Mouse (Mus musculus): ENCODE measurements around the gene Zfp462.
"Not testable (repeated sequence)": the region's sequence is repeated elsewhere in the genome, so short reads cannot be mapped to it uniquely, and the experiment has no call there.

Gene Zfp462

GRCm38 (mm10) chr4:54944921-54945430, at the start of gene Zfp462:
Gene Zfp462 (plus strand): TSS chr4:54945048.
- DNase-seq (ENCODE audit: low read depth, low spot score): no peak

GRCm38 (mm10) chr4:54896017-54896416, 48.8 kb upstream of the Zfp462 start:
- DNase-seq (ENCODE audit: low read depth, low spot score): no peak

DNA sequence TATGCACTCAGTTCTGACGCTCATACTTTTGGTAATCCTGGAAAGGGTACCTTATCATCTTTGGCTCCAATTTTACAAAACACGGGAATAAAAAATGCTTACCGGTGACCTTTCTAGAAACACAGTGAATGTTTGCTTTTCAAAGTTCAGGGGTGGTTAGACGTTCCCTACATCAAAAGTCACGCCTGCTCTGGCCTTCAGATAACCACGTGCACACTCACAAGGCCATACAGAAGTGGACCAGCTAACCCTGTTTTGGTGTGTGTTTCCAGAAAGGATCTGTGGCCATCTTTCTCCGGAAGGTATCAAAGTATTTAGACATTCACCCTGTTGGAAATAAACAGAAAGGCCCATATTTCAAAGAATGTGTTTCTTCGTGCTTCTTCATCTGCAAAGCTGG, 40.2 kb upstream of the Zfp462 start:
- no peak for DNase-seq (ENCODE audit: low read depth, low spot score)

GRCm38 (mm10) chr4:54905399-54905953, 39.4 kb upstream of the Zfp462 start:
- DNase-seq (ENCODE audit: low read depth, low spot score): no peak

GRCm38 (mm10) chr4:54910300-54910699, 34.5 kb upstream of the Zfp462 start:
- no peak for DNase-seq (ENCODE audit: low read depth, low spot score)

- no peak for DNase-seq (ENCODE audit: low read depth, low spot score)
Observed at GRCm38 (mm10) chr4:54918276-54918675, 26.6 kb upstream of the Zfp462 start.

DNA sequence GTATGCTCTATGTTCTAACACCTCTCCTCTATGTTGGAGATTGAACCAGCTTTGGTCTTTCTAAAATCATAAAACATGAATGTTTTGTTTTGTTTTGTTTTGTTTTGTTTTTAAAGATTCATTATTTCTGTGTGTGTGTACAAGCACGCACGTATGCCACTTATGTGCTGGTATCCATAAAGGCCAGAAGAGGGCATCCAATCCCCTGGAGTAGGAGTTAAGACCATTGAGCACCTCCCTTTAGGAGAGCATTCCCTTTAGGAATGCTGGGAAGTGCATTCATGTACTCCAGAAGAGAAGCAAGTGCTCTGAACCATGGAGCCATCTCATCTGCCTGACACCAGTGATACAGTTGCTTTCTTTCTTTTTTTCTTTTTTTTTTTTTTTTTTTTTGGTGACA, 21.5 kb upstream of the Zfp462 start:
- no peak for DNase-seq (ENCODE audit: low read depth, low spot score)

- DNase-seq (ENCODE audit: low read depth, low spot score): no peak
Observed at GRCm38 (mm10) chr4:54924306-54924705, 20.5 kb upstream of the Zfp462 start.

- not testable (repeated sequence) for DNase-seq (ENCODE audit: low read depth, low spot score)
Observed at GRCm38 (mm10) chr4:54926456-54926855, 18.4 kb upstream of the Zfp462 start.

DNA sequence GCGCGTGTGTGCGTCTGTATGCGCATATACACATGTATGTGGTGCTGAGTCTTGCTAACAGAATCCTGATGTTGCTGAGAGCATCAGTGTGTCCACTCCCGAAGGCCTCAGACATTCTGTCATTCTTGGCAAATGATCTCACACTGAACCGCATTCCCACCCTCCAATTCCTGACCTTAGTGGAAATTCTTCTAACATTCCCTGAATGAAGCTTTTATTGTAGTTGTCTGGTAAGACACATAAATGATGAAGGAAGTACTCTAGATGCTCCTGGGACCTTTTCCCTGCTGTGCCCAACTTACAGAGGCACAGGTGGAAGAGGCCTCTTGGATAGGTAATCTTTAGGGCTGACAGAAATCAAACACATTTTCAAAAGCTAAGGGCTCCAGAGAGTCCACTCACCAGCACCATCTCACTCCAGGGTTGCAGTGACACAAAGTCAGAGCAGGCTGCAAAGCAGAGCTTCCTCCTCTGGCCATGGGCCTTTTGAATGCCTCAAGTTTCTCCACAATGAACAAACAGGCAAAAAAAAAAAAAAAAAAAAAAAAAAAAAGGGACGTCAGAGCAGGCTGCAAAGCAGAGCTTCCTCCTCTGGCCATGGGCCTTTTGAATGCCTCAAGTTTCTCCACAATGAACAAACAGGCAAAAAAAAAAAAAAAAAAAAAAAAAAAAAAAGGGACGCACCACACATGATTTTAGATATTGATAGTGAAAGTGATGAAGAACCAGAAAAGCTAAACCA, 17.4 kb upstream of the Zfp462 start:
- DNase-seq (ENCODE audit: low read depth, low spot score): not testable (repeated sequence)

DNA sequence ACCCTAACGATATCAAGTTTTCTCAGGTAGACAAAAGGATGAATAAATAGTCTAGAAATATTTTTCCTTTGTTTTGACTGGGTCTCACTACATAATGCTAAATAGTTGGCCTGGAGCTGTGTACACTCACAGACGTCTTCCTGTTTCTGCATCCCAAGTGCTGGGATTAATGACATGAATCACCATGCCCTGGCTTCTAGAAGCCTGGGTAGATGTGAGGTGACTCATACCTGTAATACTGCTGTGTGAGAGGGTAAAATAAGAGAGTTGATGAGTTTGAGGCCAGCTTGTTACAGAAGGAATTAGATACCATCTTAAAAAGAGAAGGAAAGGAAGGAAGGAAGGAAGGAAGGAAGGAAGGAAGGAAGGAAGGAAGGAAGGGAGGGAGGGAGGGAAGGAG, 15.2 kb upstream of the Zfp462 start:
- no peak for DNase-seq (ENCODE audit: low read depth, low spot score)

- no peak for DNase-seq (ENCODE audit: low read depth, low spot score)
Observed at GRCm38 (mm10) chr4:54932668-54933067, 12.2 kb upstream of the Zfp462 start.

- no peak for DNase-seq (ENCODE audit: low read depth, low spot score)
Observed at GRCm38 (mm10) chr4:54937161-54937560, 7.7 kb upstream of the Zfp462 start.

DNA sequence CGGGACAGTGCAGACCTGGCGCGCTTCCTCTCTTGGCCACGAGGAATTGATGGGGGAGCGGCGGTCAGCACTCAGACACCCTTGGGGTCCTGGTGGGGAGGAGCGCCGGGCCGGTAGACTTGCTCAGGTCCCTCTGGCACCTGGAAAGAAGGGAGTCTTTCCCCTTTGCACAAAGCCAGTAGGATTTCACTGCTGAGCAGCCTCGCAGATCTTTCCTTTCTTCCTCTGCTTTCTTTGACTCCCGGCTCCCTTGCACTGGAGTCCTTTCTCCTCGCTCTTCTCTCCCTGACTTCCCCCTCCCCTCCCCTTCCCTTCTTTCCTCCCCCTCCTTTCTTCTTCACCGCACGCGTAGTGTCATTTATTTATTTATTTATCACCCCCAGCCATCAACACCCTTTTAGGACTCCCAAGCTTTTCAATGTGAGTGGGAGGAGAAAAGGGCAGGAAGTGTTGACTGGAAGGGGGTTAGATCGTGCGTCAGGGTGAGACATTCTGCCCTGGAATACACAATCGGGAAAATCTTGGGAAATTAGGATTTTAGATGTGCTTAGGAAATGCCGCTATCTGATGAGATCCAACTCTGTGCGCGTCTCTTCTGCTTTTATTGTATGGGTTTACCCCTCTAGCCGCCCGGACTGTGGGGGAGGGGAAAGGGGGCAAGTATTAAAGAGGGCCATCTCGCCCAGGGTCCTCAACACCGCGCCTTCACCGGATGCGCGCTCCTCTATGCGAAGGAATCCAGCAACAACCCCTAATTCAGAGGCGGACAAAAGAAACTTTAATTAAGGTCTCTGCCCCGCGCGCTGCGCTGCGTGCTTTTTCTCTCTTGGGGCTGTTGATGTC, 976 bp downstream of the Zfp462 start:
- DNase-seq (ENCODE audit: low read depth, low spot score): peak; percentile 46

GRCm38 (mm10) chr4:54946662-54947055, 1.8 kb downstream of the Zfp462 start:
- no peak for DNase-seq (ENCODE audit: low read depth, low spot score)

- DNase-seq (ENCODE audit: low read depth, low spot score): no peak
Observed at GRCm38 (mm10) chr4:54947056-54947990, 2.5 kb downstream of the Zfp462 start.

- DNase-seq (ENCODE audit: low read depth, low spot score): no peak
Observed at GRCm38 (mm10) chr4:54947991-54948615, 3.3 kb downstream of the Zfp462 start.

DNA sequence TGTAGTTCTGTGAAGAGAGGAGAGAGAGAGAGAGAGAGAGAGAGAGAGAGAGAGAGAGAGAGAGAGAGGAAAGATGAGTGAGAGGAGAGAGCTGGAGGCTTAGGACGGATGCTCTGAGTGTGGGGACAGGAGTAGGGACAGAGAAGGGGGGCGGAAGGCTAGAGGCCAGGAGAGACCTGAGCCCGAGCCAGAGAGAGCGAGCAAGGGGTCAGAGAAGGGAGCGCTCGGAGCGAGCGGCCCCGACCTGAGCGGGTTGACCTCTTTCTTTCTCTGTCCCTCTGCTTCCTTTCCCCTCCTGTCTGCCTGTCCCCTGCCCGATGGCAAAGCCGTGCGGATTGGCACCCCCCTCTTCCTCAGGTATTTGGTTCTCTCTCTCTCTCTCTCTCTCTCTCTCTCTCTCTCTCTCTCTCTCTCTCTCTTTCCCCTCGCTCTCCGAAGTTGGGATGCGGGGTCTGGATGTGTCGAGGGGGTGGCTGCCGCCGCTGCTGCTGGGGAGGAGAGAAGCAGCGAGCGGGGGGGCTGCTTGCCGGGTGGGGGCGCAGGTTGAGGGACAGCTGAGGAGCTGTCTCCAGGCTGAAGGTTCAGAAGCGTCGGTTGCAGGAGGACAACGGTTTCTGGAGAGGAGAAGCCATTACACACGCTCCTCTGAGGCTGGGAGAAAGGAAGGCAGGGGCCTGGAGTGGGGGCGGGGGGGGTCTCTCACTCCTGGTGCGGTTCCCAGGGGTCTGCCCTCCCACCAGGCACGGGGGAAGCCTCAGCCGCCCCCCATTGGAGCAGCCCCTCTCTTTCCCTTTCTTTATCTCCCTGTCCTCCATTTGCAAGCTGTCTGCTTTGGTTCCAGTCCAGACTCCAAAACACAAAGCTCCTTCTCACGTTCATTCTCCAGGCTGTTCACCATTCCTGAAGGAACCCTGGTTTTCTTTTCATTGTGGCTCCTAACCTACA, 4.0 kb downstream of the Zfp462 start:
- no peak for DNase-seq (ENCODE audit: low read depth, low spot score)

GRCm38 (mm10) chr4:54949561-54949940, 4.7 kb downstream of the Zfp462 start:
- no peak for DNase-seq (ENCODE audit: low read depth, low spot score)

DNA sequence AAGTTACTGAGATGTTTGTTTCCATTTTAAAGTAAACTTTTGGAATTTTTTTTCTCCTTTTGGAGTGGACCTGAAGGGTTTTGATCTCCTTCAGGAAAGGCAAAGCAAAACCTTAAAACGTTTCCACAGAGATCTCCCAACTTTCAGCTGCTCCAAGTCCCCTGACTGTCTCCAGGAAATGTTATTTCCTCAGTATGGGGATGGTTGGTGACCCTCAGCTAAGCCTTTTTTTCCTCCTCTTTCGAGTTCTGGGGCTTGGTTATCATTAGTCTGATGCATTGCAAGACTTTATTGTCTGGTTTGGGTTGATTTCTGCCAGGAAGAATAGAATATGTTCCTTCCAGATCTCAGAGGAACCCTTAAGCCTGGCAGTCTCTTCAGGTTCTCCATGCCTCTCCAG, 5.3 kb downstream of the Zfp462 start:
- DNase-seq (ENCODE audit: low read depth, low spot score): no peak

Data from WW6 (cell line).